Mouse (Mus musculus): ENCODE data around the gene Ccr1. TPM values are rescaled to one million over a fixed set of nuclear protein-coding genes. Genes with fewer than 3 reads are reported as not detected.

The Ccr1 gene
- total RNA-seq, 2 experiments from 2014 or later, result 0.20 to 0.27 TPM

DNA sequence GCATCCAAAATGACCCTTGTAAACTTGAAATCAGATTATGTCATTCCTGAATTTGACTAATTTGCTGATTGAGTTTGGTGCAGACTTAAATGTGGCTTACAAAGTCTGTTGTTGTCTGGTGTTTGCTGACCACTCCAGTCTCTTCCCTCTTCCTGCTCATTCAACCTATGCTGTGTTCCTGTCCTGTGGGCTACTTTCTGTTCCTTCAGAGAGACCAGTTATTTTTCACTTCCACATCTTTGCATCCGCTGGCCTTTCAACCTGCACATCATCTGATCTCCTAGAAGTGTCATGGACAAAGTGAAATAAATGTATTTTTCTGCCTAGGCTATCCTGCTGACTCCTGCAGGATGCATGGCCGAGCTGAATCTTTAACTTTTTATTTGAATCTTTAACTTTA, 14.9 kb downstream of the Ccr1 start:
- no peak for DNase-seq

DNA sequence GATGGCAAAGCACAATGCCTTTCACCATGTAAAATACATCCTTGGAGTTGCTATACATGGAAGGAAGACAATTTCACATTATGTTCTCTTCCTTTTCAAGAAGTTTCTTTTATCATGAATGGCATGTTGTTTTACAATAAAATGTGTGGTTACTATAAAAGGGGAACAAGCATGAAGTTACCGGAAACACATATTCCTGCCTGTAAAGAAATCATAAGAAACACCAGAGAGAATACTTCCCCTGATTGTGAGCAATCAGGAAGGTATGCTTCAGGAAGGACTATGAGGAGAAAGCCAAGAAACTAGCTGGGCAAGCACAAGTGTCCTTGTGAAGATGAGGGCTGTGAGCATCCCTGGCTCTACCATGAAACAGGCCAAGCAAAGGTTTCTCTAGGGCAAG, 17.3 kb downstream of the Ccr1 start:
- no peak for DNase-seq

DNA sequence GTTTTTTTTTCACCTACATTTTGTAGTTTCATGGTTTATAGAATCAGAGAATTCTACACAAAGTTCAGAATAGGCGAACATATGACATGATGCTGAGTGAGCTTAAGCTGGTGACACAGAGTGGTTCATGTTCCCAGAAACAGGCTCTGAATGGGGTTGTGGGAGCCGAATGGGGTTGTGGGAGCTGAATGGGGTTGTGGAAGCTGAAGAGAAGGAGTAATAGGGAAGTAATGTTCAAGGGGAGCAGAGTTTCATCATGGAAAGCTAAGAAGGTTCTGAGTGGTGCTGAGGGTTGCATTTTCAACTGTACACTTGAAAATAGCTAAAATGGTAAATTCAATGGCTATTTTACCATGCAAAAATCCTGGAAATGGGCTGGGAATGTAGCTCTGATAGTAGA, 19.1 kb downstream of the Ccr1 start:
- DNase-seq, result no peak

DNA sequence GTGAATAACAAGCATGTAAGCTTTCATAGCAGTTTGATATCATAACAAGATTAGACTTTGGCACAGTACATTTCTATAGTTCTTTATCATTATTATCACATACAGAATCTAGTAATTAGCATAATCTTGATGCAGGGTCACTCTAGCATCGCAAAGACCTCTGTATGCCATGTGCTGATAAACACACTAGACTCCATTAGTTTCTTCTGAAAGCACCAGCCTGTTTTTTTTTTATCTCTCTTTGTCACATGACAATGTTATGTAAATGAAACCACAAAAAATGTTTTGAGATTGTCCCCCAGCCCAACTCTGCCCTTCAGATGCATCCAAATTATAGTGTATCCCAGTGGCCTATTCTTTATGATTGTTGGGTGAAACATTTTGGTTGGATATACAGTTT, 20.7 kb downstream of the Ccr1 start:
- no peak for DNase-seq

DNA sequence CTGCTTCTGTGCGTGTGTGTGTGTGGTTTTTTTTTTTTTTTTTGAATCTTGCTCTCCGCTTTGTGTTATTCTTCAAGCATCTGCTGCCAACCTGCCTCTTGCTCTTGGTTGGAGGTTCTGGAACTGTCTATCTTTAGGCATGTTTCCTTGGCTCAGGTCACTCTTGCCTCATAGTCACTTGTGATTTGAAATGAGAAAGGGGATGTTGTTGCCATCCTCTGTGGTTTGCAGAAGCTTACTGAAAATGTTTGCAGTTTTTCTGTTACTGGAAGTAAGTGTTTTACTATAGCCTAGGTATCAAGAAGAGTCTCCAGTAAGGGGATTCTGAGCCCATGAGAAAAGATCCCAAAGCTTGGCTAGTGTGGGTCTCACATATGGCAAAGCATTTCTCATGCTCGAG, 26.5 kb downstream of the Ccr1 start:
- no peak for DNase-seq

DNA sequence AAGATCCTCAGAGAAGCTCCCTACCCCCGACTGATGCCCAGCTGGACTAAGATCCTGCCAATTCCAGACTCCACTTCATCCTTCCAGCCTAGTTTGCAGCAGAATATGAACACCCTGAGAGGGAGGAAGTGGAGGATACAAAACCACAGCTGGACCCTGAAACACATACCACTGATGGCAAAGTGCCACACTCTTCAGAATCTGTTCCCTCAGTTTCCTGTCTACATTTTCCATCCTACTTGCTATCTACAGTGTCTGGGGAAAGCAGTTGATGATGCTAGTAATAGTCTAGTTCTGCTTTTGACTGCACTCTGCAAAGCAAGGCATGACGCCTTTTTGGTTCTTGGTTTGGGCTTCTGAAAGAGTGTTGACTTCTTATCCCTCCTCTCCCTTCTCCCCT, 27.2 kb downstream of the Ccr1 start:
- no peak for DNase-seq

DNA sequence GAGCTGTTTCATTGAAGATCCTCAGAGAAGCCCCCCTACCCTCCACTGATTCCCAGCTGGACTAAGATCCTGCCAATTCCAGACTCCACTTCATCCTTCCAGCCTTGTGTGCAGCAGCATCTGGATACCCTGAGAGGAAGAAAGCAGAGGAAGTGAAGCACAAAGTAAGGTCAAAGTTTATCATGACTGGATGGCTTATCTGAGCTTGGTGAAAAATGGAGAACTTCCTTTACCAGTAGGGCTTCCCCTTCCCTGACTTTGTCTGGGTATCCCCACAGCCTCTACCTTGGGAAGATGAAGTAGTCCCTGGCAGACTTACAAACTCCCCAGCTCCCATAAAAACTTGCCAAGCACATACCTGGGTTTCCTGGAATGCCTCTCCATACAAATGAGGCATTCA, 27.9 kb downstream of the Ccr1 start:
- no peak for DNase-seq

DNA sequence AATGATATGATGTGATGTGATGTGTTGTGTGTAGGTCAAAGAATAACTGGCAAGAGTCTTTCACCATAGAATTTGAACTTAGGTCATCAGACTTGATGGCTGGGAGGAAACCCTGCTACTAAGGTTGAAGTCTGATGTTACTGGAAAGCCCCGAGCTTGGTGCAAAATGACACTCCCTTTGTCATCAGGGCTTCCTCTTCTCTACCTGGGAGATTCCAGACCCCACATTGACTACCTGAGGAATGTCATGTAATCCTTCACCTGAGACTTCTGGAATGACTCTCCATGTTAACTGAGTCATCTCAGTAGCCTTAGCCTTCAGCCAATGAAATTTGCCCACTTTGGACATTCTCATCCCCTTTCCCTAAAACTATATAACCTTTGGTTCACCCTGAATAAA, 28.3 kb downstream of the Ccr1 start:
- DNase-seq, result no peak

DNA sequence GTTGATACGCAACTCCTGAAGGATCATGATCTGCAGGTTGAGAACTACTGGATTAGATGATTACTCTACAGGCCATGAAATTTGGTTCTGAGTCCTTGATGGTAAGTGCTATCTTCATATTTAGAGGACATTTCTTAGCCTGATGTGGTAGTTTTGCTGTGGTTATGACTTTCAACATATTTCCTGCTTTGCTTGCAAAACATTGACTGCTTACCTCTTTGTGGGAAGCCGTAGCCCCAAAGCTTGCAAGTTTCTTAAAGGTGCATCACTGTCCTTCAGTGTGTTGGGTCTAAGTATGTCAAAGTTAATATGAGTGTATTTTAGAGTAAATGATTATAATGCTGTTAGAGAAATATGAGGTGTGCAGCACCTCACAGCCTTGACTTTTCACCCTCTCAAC, 30.5 kb downstream of the Ccr1 start:
- no peak for DNase-seq

DNA sequence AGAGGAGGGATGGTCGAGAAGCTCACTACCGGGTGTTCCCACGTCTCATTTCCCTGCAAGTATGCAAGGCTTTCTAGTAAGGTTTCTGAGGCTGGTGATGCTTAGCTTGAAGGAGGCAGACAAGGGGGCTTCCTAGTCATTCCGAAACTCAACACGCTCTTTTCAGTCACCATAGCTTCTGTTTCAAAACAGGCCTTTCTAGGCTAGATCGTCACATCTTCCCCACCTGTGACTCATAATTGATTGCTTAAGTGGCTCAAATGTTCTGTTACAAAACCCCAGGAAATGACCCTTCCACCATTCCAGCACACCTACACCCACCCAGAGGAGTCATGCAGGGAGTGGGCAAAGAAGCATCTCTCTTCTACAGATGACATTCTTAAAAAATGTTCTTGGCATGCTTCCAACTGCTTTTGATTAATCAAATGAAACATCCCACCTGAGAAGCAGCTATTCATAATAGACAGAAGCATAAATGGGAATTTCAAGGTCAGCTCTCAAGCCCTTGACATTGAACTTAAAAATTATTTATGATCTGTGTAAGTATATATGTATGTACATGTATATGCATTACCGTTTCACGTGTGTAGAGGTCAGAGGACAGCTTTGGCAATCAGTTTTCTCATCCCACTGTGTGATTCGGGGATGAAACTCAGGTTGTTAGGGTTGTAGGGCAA, 31.8 kb downstream of the Ccr1 start:
- DNase-seq, result no peak

DNA sequence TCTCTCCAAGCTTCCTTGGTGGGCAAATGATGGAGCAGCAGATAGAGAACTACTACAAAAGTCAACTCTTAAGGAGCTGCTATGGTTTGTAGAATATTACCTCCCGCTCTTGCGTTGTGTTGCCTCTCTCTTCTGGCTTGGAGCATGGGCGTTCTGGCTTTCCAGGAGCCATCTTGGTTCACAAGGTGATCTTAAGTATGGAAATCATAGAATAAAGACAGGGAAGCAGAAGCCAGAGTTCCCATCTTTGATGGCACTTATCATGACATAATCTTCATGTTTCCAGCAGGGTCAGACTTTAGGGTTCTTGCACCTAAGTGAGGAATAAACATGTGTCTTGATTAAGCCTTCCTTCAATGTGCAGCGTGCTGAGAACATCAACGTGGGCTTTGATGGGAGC, 32.7 kb downstream of the Ccr1 start:
- no peak for DNase-seq

DNA sequence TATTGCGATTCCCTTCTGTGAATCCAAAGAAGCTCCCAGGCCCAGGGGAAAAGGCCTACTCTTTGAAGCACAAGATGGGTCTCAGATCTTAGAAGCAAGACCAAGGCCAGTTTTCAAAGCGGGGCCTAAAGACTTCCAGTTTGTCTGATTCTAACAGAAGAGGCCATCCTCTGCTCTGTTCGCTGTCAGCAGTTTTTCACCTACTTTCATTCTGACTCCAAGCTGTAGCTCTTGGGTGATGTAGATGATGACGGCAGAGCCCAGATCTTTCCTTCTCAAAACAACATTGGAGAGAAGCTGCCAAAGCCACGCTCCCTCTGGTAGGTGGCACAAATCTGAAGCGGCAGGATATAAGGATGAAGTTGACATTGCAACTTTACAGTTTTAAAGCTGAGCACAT, 33.1 kb downstream of the Ccr1 start:
- no peak for DNase-seq

DNA sequence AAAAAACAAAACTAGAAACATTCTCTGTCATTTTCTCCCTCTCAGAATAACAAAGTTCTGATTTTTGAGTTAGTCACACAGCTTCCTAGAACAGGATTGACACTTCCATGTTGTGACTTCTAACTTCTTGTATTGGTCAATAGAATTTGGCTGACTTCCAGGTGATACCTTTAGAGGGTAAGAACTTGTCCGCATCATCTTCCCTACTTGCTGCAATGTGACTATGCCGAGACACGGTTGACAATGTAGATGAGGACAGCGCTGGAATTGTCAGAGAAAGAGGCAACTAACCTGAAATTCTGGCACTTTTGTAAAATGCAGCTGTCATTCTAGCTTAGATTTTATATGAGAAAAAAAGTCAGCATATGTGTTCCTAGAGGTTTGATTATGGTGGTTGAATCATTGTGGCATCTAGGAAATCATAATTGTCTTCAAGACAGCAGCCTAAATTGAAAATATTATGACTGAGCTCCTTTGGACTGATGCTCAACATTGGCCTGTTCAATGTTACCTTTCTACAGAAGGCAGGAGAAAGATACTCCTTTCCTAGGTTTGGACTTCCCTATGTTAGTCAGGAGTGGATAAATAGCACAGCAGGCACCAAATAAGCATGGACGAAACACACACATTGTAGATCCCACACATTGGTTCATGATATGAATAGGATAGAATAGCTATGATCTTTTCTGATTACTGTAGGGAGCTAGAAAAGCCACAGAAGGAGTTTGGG, 34.6 kb downstream of the Ccr1 start:
- DNase-seq, result no peak

DNA sequence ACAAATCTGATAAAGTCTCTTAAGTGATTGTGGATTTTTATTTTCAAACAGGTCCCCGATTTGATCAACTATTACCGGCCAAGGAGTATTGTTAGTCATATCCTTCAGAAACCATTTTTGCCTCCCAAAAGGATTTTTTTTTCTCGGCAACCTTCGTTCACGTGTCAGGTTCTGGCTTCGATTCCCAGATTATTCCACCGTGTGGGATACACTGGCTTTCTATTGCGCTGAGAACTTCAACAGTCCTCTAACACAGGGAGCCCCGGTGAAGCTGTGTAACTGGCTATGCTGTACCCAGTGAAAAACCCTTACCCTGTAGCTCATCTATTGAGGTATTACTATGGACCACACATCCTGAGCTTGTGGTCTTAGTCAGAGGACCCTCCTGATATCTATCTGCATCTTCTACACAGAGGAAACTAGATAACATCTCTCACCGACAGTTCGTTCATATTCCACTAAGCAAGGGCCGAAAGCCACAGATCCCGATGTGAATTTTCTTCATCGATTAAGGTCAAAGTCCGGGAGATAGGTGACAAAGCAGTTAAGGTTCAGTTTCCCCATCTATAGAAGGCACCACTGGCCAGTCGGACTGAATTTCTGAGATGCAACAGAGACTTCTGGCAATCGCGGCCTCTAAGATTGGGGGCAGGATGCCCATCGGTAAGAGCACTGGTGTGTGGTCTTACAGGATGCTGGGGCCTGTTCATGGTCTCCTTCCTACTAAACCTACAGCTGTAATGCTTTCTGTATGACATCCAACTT, 35.4 kb downstream of the Ccr1 start:
- DNase-seq, result no peak

DNA sequence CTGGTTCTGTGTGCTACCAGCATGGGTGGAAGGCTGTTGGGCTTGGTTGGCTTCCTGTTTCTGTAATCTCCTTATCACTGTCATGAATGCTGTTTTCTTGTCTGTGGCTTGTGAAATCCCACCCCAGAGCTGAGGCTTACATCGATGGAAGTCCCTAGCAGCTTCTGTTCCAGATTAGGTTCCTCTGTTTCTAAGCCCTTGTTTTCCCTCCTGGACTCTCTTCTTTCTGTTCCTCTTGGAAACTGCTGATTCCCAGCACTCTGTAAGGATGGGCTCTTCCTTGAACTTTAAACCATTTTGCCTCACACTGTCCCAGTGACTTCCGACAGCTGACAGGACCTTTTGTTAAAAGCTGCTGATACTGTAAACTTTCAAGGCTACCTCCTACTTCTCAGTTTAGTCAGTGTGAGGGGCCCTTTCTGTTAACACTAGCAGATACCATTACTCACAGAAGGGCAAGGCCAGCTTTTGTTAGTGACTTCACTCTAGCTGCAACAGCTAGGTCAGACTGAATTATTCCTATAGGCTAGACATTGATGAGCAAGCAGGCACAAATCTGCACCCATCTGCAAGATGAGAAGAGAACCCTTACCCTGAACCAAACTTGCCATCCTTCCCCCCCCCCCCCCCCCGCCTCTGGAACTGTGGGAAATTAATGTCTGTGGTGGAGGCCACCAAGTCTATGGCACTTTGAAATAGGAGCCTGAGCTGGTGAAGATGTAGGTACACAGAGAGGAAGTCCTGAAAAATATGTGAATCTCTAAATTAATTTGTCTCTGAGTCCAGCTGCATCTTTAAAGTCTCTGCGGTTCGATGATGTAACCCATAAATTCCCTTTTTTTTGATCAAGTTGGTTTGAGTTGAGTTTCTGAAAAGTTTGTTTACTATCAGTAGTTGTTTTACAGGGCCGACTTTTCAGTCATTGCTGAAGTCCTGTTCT, 36.5 kb downstream of the Ccr1 start:
- DNase-seq, result no peak

DNA sequence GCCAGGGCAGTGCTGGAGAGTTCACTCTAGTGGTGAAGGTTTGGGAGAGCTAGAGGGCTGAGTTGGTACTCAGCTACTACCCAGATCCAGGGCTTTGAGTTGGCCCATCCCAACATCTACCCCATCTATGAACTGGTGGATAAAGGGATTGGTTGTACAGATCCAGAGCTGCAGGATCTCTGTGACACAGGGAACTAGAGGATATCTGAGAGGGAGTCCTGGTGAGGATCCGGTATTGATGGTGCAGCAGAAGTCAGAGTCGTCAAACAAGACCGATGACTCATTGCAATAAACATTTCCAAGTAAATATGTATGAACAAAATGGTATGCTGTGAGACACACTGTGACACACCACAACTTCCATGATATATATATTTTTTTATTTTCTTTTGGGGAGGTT, 37.6 kb downstream of the Ccr1 start:
- no peak for DNase-seq

DNA sequence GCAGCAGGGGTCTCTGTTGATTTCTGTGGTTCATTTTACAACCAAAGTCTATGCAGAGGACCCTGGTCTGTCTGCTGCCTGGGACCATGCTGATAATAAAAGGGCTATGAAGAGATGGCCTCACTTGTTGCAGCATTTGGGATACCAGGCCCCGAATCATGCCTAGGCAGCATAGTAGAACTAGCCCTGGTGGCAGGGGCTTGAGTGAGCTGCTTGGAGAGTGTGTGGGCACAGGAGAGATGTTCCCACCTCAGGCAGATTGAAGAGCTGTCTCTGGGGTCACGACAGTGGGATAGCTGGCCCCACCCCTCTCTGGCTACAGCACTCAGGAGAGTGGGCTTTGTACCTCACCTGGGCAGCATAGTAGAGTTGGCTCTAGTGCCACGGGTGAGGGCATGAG, 38.0 kb downstream of the Ccr1 start:
- DNase-seq, result no peak

DNA sequence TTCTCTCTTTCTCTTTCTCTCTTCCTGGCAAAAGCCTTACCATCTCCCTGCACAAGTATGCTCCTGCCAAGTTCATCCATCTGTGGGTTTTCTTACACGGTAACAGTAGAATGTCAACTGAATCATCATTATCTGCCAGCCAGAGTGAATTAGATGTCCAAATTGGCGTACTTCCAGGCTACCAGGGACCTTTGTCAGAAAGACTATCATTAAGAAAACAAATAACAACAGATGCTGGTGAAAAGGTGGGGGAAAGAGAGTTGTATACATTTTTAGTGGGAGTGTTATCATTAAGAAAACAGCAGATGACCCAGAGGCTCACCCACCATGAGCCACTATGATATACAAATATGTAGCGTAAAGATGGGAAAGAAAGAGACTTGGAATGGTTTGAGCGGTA, 38.6 kb downstream of the Ccr1 start:
- DNase-seq, result no peak

DNA sequence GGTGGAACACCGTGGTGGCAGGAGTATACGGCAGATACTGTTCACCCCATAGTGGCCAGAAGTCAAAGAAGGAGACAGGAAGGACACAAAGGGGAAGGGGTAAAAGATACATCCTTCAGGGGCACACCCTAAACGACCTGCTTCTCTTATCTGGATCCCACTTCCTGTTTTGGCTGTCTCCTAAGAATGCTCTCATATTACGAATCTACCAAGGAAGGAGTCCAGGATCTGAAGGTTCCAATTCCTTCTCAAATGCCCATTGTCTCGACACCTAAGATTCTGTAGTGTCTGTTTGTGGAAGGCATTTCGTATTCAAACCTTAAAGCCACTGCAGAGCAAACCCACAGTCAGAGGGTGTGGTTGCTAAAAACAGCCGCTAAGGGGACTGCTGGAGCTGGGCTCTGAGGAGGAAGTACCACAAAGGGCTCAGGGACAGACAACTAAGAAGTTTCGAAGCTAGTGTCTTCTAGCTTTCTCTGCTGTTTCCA, 39.7 kb downstream of the Ccr1 start:
- DNase-seq, result no peak

DNA sequence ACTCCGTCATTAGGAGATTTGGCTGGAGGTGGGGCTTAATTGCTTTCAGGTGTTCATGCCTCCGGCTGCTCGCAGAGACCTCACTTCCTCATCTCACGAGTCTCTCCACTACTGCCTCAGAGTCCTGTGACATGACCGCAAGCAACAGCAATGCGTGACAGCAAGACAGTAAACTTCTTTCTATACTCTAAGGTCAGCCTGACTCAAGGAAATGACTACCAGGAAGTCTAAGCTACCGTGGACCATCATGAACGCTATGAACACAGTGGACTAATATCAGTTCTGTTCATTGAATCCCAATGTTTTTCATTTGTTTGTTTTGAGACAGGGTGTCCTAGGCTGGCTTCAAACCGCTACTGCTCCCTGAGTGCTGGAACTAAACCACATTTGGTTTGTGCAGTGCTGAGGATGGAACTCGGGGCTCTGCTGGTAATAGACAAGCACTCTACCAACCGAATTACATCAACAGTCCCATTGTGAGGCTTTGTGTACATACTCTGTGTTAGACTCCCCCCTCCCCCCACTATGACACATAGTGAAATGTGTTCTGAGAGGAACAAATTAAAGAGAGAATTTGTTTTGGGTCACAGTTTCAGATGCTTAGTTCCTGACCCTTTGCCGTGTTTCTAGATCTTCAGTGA, 40.3 kb downstream of the Ccr1 start:
- DNase-seq, result no peak

DNA sequence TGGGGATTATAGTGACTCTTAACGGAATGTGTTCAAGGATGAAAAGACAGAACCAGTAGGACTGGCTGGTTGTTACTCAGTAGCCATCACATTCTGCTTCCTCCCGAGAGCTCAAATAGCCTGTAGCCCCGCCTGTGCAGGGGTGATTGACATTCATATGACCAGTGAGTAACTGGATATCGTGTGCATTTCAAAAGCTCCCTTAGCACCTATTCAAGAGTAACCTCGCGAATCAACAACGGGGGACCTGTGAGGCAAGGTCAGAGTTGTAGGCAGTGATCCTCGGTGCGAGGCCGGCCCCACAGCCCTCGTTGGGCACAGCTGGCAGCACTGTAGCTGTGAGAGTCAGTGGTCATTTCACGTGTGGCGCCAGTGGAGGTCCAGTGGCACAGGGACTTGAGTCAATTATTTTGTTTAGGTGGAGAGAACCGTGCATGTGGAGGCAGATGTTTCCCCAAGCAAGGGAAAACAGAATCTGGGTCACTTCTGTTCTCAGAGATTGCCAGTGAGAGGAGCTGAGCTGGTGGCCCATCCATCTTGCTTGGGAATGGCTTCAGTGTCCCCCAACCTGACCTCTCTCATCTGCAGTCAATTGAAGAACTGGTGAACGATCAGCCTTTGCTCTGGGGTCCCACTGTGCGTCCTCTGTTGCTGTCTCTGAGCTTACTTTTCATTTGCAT, 41.1 kb downstream of the Ccr1 start:
- DNase-seq, result no peak
